Mouse (Mus musculus) ES-E14 (cell line): ENCODE results near the gene Alg12.

Experiments
- HCFC1 ChIP-seq: IDR thresholded peaks from 2 replicates; pipeline ENCODE4 v1.6.1; 2012; ENCODE audit warnings: low read length, inconsistent platforms, borderline replicate concordance; ENCODE audit not compliant: insufficient read depth
- MAFK ChIP-seq: IDR thresholded peaks from 2 replicates; pipeline ENCODE4 v1.6.1; 2014; ENCODE audit warnings: mild to moderate bottlenecking, low read depth, low read length, inconsistent platforms; ENCODE audit not compliant: insufficient read depth
- ZC3H11A ChIP-seq: IDR thresholded peaks from 2 replicates; pipeline ENCODE4 v1.6.1; 2012; ENCODE audit warnings: low read depth, mild to moderate bottlenecking, inconsistent platforms, low read length, borderline replicate concordance
- ZNF384 ChIP-seq: IDR thresholded peaks from 2 replicates; pipeline ENCODE4 v1.6.1; 2012; ENCODE audit warnings: low read depth, low read length, inconsistent platforms

GRCm38 (mm10) chr15:88842300-88842673 is 23.2 kb upstream of the Alg12 start:
- TF ChIP-seq ZC3H11A (no peak), MAFK (no peak), ZNF384 (no peak), HCFC1 (no peak)
